Mouse (Mus musculus): ENCODE measurements around the gene Ank2. TPM values are rescaled to one million over a fixed set of nuclear protein-coding genes. Genes with fewer than 3 reads are reported as not detected.

Gene Ank2
- polyA plus RNA-seq, 1 experiment from 2014 or later, result 5.1 TPM

GRCm38 (mm10) chr3:127258466-127259075, 240.6 kb downstream of the Ank2 start:
- Histone ChIP-seq H3K9ac (replicated peaks) (no peak overlapping the region), H3K9me3 (ENCODE audit: low read length) (no peaks in the 10 kb centered on the region), H3K27me3 (ENCODE audit: insufficient read depth, low read length) (no peaks in the 10 kb centered on the region), H3K27ac (ENCODE audit: low read depth) (no peak overlapping the region), H3K4me3 (ENCODE audit: low read depth, low read length) (no peak overlapping the region), H3K4me1 (ENCODE audit: insufficient read depth) (no peaks in the 10 kb centered on the region), H3K4me2 (ENCODE audit: low read depth, low read length) (no peak overlapping the region), H3K36me3 (replicated peaks; ENCODE audit: insufficient read depth, low read length) (no peaks in the 10 kb centered on the region)
- no peak for TF ChIP-seq CTCF (IDR thresholded peaks at IDR 0.05; ENCODE audit: low read depth)
- no peak for TF ChIP-seq EP300 (IDR thresholded peaks at IDR 0.05; ENCODE audit: low read depth)
- DNase-seq (no peak), ATAC-seq (no peak)
- 45% methylated on average over 15 of the region's 15 CpGs for WGBS (ENCODE audit: insufficient replicate concordance)

GRCm38 (mm10) chr3:127257969-127258368, 241.2 kb downstream of the Ank2 start:
- Histone ChIP-seq H3K9ac (replicated peaks) (no peak overlapping the region), H3K9me3 (ENCODE audit: low read length) (no peaks in the 10 kb centered on the region), H3K4me2 (ENCODE audit: low read depth, low read length) (peak overlapping the region; percentile 54), H3K4me3 (ENCODE audit: low read depth, low read length) (peak overlapping the region; percentile 15), H3K4me1 (ENCODE audit: insufficient read depth) (no peaks in the 10 kb centered on the region), H3K36me3 (replicated peaks; ENCODE audit: insufficient read depth, low read length) (no peaks in the 10 kb centered on the region), H3K27ac (ENCODE audit: low read depth) (no peak overlapping the region), H3K27me3 (ENCODE audit: insufficient read depth, low read length) (no peaks in the 10 kb centered on the region)
- 4% methylated on average over 18 of the region's 18 CpGs for WGBS (ENCODE audit: insufficient replicate concordance)
- ATAC-seq (no peak), DNase-seq (peak; percentile 12)
- TF ChIP-seq CTCF (IDR thresholded peaks at IDR 0.05; ENCODE audit: low read depth), result no peak
- no peak for TF ChIP-seq EP300 (IDR thresholded peaks at IDR 0.05; ENCODE audit: low read depth)

- peak overlapping the region; percentile 15 for H3K4me3 ChIP-seq (ENCODE audit: low read depth, low read length)
Observed at GRCm38 (mm10) chr3:127257279-127257925, 241.7 kb downstream of the Ank2 start.

GRCm38 (mm10) chr3:127256681-127257080, 242.5 kb downstream of the Ank2 start:
- TF ChIP-seq EP300 (IDR thresholded peaks at IDR 0.05; ENCODE audit: low read depth) (no peak), CTCF (IDR thresholded peaks at IDR 0.05; ENCODE audit: low read depth) (no peak)
- DNase-seq, result no peak

More at GRCm38 (mm10) chr3:127257279-127257925, 241.7 kb downstream of the Ank2 start:
- no peaks in the 10 kb centered on the region for H3K4me1 ChIP-seq (ENCODE audit: insufficient read depth)
- peak; percentile 19 for DNase-seq
- no peak overlapping the region for H3K9ac ChIP-seq (replicated peaks)
- no peaks in the 10 kb centered on the region for H3K9me3 ChIP-seq (ENCODE audit: low read length)
- no peak overlapping the region for H3K27ac ChIP-seq (ENCODE audit: low read depth)
- H3K27me3 ChIP-seq (ENCODE audit: insufficient read depth, low read length), result no peaks in the 10 kb centered on the region
- TF ChIP-seq EP300 (IDR thresholded peaks at IDR 0.05; ENCODE audit: low read depth) (no peak), CTCF (IDR thresholded peaks at IDR 0.05; ENCODE audit: low read depth) (no peak)
- H3K4me2 ChIP-seq (ENCODE audit: low read depth, low read length), result peak overlapping the region; percentile 54
- WGBS (ENCODE audit: insufficient replicate concordance), result 4% methylated on average over 13 of the region's 13 CpGs
- peak; percentile 38; the same call in 1 of the 2 replicates for ATAC-seq
- H3K36me3 ChIP-seq (replicated peaks; ENCODE audit: insufficient read depth, low read length), result no peaks in the 10 kb centered on the region

GRCm38 (mm10) chr3:127250930-127251329, 248.2 kb downstream of the Ank2 start:
- Histone ChIP-seq H3K4me2 (ENCODE audit: low read depth, low read length) (no peak overlapping the region), H3K9ac (replicated peaks) (no peak overlapping the region), H3K36me3 (replicated peaks; ENCODE audit: insufficient read depth, low read length) (no peaks in the 10 kb centered on the region), H3K27ac (ENCODE audit: low read depth) (no peak overlapping the region), H3K4me3 (ENCODE audit: low read depth, low read length) (no peak overlapping the region), H3K27me3 (ENCODE audit: insufficient read depth, low read length) (no peaks in the 10 kb centered on the region), H3K4me1 (ENCODE audit: insufficient read depth) (no peaks in the 10 kb centered on the region), H3K9me3 (ENCODE audit: low read length) (no peaks in the 10 kb centered on the region)
- WGBS (ENCODE audit: insufficient replicate concordance), result 71% methylated on average over 5 of the region's 5 CpGs
- no peak for DNase-seq
- no peak for ATAC-seq
- no peak for TF ChIP-seq CTCF (IDR thresholded peaks at IDR 0.05; ENCODE audit: low read depth)
- TF ChIP-seq EP300 (IDR thresholded peaks at IDR 0.05; ENCODE audit: low read depth), result no peak

More at GRCm38 (mm10) chr3:127256681-127257080, 242.5 kb downstream of the Ank2 start:
- no peak overlapping the region for H3K9ac ChIP-seq (replicated peaks)
- no peak overlapping the region for H3K27ac ChIP-seq (ENCODE audit: low read depth)
- 83% methylated on average over 2 of the region's 2 CpGs for WGBS (ENCODE audit: insufficient replicate concordance)
- no peaks in the 10 kb centered on the region for H3K36me3 ChIP-seq (replicated peaks; ENCODE audit: insufficient read depth, low read length)
- H3K4me2 ChIP-seq (ENCODE audit: low read depth, low read length), result no peak overlapping the region
- no peaks in the 10 kb centered on the region for H3K4me1 ChIP-seq (ENCODE audit: insufficient read depth)
- no peaks in the 10 kb centered on the region for H3K27me3 ChIP-seq (ENCODE audit: insufficient read depth, low read length)
- ATAC-seq, result no peak
- H3K9me3 ChIP-seq (ENCODE audit: low read length), result no peaks in the 10 kb centered on the region
- no peak overlapping the region for H3K4me3 ChIP-seq (ENCODE audit: low read depth, low read length)

GRCm38 (mm10) chr3:127248611-127249010, 250.5 kb downstream of the Ank2 start:
- H3K4me1 ChIP-seq (ENCODE audit: insufficient read depth), result no peaks in the 10 kb centered on the region
- H3K27ac ChIP-seq (ENCODE audit: low read depth), result no peak overlapping the region
- no peak for ATAC-seq
- no peak overlapping the region for H3K9ac ChIP-seq (replicated peaks)
- H3K4me2 ChIP-seq (ENCODE audit: low read depth, low read length), result no peak overlapping the region
- no peaks in the 10 kb centered on the region for H3K27me3 ChIP-seq (ENCODE audit: insufficient read depth, low read length)
- no peak overlapping the region for H3K4me3 ChIP-seq (ENCODE audit: low read depth, low read length)
- no peaks in the 10 kb centered on the region for H3K36me3 ChIP-seq (replicated peaks; ENCODE audit: insufficient read depth, low read length)
- no peak for DNase-seq
- TF ChIP-seq CTCF (IDR thresholded peaks at IDR 0.05; ENCODE audit: low read depth) (no peak), EP300 (IDR thresholded peaks at IDR 0.05; ENCODE audit: low read depth) (no peak)
- no peaks in the 10 kb centered on the region for H3K9me3 ChIP-seq (ENCODE audit: low read length)

Data from liver, postnatal 0 days (tissue).